Mouse (Mus musculus) embryo, embryonic 11 days (tissue): ENCODE measurements at regions not wholly inside any gene's neighbourhood (a gene's known extent, or its start where the extent isn't known, plus 50 kb on each side); places are given as distances from the start of the nearest gene placed in this dataset.

ENCODE experiments used
- DNase-seq: peaks from one replicate; pipeline ENCODE4 v3.0.0-alpha.2; 2015

GRCm38 (mm10) chr14:24833211-24833610 lies 346.3 kb downstream of the Rps24 start:
- peak; percentile 39 for DNase-seq

GRCm38 (mm10) chr14:24838219-24838618 lies 351.3 kb downstream of the Rps24 start:
- DNase-seq = no peak

GRCm38 (mm10) chr14:24839056-24839455 lies 352.1 kb downstream of the Rps24 start:
- no peak for DNase-seq

- peak; percentile 71 for DNase-seq
Observed at GRCm38 (mm10) chr14:24841715-24842496, 355.0 kb downstream of the Rps24 start.

GRCm38 (mm10) chr14:24843626-24844025 lies 356.7 kb downstream of the Rps24 start:
- DNase-seq = no peak

- DNase-seq = peak; percentile 60
Observed at GRCm38 (mm10) chr14:24850491-24850890, 363.6 kb downstream of the Rps24 start.

GRCm38 (mm10) chr14:24854459-24854858 lies 367.5 kb downstream of the Rps24 start:
- no peak for DNase-seq

- DNase-seq = no peak
Observed at GRCm38 (mm10) chr14:24862171-24862570, 375.2 kb downstream of the Rps24 start.

- no peak for DNase-seq
Observed at GRCm38 (mm10) chr14:24862661-24863060, 375.7 kb downstream of the Rps24 start.

- no peak for DNase-seq
Observed at GRCm38 (mm10) chr14:24863116-24863515, 376.2 kb downstream of the Rps24 start.

- no peak for DNase-seq
Observed at GRCm38 (mm10) chr14:24865579-24866230, 378.8 kb downstream of the Rps24 start.

- DNase-seq = no peak
Observed at GRCm38 (mm10) chr14:24867816-24868215, 380.9 kb downstream of the Rps24 start.

- no peak for DNase-seq
Observed at GRCm38 (mm10) chr14:24868756-24869155, 381.8 kb downstream of the Rps24 start.

- no peak for DNase-seq
Observed at GRCm38 (mm10) chr14:24870246-24870645, 383.3 kb downstream of the Rps24 start.

- no peak for DNase-seq
Observed at GRCm38 (mm10) chr14:24871392-24871998, 384.6 kb downstream of the Rps24 start.

GRCm38 (mm10) chr14:24872931-24873330 lies 386.0 kb downstream of the Rps24 start:
- no peak for DNase-seq

GRCm38 (mm10) chr14:24873406-24873805 lies 386.5 kb downstream of the Rps24 start:
- no peak for DNase-seq

GRCm38 (mm10) chr14:24874426-24875155 lies 387.7 kb downstream of the Rps24 start:
- no peak for DNase-seq

- DNase-seq = no peak
Observed at GRCm38 (mm10) chr14:24875156-24875545, 388.2 kb downstream of the Rps24 start.

- DNase-seq = no peak
Observed at GRCm38 (mm10) chr14:24875934-24876333, 389.0 kb downstream of the Rps24 start.

- DNase-seq = no peak
Observed at GRCm38 (mm10) chr14:24876508-24876907, 389.6 kb downstream of the Rps24 start.

GRCm38 (mm10) chr14:24877853-24878252 lies 390.9 kb downstream of the Rps24 start:
- no peak for DNase-seq

GRCm38 (mm10) chr14:24886164-24886563 lies 399.2 kb downstream of the Rps24 start:
- no peak for DNase-seq
